Mouse (Mus musculus) olfactory bulb, adult 2 months (tissue): ENCODE data around the gene Susd2. TPM values are rescaled to one million over a fixed set of nuclear protein-coding genes. Genes with fewer than 3 reads are reported as not detected.

ENCODE experiments used
- H3K27ac ChIP-seq: fragments of 200-500 bp; 2 replicates; pipeline ENCODE4 v1.5.1; 2012; ENCODE audit warnings: low read depth, low read length; ENCODE audit not compliant: insufficient read depth
- H3K4me1 ChIP-seq: fragments of 200-500 bp; 2 replicates; pipeline ENCODE4 v1.6.1; 2012; ENCODE audit warnings: low read length; ENCODE audit not compliant: control insufficient read depth, insufficient read depth
- H3K4me3 ChIP-seq: fragments of 200-500 bp; 2 replicates; pipeline ENCODE4 v1.5.1; 2012; ENCODE audit warnings: mild to moderate bottlenecking, low read depth, low read length, moderate library complexity; ENCODE audit not compliant: insufficient read depth
- CTCF ChIP-seq: fragments of 200-500 bp; IDR thresholded peaks from 2 replicates; pipeline ENCODE4 v1.5.1; 2012; ENCODE audit warnings: low read depth, mild to moderate bottlenecking, low read length, moderate library complexity; ENCODE audit not compliant: insufficient read depth
- POLR2A ChIP-seq: fragments of 200-500 bp; IDR thresholded peaks from 2 replicates; pipeline ENCODE4 v1.6.1; 2012; ENCODE audit warnings: mild to moderate bottlenecking, low read depth, low read length, moderate library complexity; ENCODE audit not compliant: insufficient read depth
- WGBS: fragments of 180-500 bp; shearing (Covaris S2); methylation state at CpG from one replicate; pipeline ENCODE4 v1.1.7; 2018; 5-methylcytosine and 5-hydroxymethylcytosine counted together
- polyA plus RNA-seq: library from polyadenylated mRNA; stranded (reverse); fragments of >200 nt; gene quantifications from 2 replicates; pipeline ENCODE4 v1.2.4, GENCODE M21; 2012; ENCODE audit warnings: low replicate concordance; ENCODE audit not compliant: missing spikeins, insufficient read depth, insufficient read length

The Susd2 gene
- polyA plus RNA-seq, 1 experiment = not detected

GRCm38 (mm10) chr10:75635019-75635692, 8.7 kb downstream of the Susd2 start:
- TF ChIP-seq CTCF = no peak
- TF ChIP-seq POLR2A = no peak
- Histone ChIP-seq H3K4me3 (no peak overlapping the region), H3K4me1 (peaks cover 10% of the 10 kb centered on the region), H3K27ac (no peak overlapping the region)
- 76% methylated on average over 14 of the region's 14 CpGs for WGBS

DNA sequence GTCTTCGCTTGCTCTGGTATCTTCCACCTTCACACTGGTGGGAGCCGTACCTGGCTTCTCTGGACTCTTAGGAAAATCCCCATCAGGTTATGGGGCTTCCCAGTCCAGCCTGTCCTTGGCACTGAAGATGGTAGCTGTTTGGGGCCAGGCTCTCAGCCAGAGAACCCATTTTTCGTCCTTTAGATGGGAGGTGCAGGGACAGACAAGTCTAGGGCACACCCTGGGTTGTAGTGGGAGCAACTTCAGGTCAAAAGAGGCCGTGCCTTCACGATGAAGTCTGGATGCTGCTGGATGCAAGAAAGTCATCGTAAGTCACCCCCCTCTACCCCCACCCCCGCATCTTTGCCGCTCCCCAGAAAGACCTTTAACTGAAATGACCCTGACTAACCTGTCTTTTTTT, 9.2 kb downstream of the Susd2 start:
- TF ChIP-seq CTCF = no peak
- TF ChIP-seq POLR2A = no peak

DNA sequence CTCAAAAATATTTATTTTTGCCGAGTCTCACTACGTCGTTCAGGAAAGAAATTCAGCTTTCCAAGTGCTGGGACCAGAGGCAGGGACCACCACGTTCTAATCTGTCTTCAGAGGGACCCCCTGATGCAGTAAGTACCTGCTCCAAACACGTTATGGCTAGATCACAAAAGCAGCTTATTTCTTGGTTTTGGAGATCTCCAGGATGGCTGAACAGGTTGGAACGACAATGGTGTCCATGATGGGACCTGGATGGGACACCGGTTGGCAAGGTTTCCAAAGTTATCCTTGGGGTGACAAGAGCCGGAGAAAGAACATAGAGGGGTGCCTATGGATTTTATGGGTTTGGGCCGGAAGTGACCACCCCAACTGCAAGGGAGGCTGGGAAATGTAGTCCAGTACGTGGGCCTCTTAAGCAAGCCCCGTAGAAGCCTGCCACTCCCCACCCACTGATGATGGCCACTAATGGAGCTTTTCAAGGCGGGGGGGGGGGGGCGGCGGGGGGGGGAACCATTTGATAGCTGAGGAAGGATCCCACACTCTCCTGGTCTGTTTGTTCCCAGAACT, 10.2 kb downstream of the Susd2 start:
- TF ChIP-seq CTCF (no peak), POLR2A (no peak)
- 75% methylated on average over 14 of the region's 14 CpGs for WGBS
- H3K4me1 ChIP-seq = peaks cover 10% of the 10 kb centered on the region
- H3K27ac ChIP-seq = no peak overlapping the region
- H3K4me3 ChIP-seq = no peak overlapping the region

More for the DNA sequence above, 9.2 kb downstream of the Susd2 start:
- peaks cover 10% of the 10 kb centered on the region for H3K4me1 ChIP-seq
- no peak overlapping the region for H3K27ac ChIP-seq
- 92% methylated on average over 8 of the region's 8 CpGs for WGBS
- no peak overlapping the region for H3K4me3 ChIP-seq

- Histone ChIP-seq H3K4me3 (no peak overlapping the region), H3K4me1 (peaks cover 10% of the 10 kb centered on the region), H3K27ac (peak overlapping the region; percentile 23; the same call in 1 of the 2 replicates)
- WGBS = 48% methylated on average over 5 of the region's 5 CpGs
- TF ChIP-seq POLR2A (no peak), CTCF (no peak)
Observed at GRCm38 (mm10) chr10:75633048-75633447, 10.8 kb downstream of the Susd2 start.

GRCm38 (mm10) chr10:75632633-75633032, 11.2 kb downstream of the Susd2 start:
- Histone ChIP-seq H3K27ac (peak overlapping the region; percentile 23; the same call in 1 of the 2 replicates), H3K4me3 (no peak overlapping the region), H3K4me1 (peaks cover 10% of the 10 kb centered on the region)
- 14% methylated on average over 5 of the region's 5 CpGs for WGBS
- TF ChIP-seq CTCF = no peak
- no peak for TF ChIP-seq POLR2A

DNA sequence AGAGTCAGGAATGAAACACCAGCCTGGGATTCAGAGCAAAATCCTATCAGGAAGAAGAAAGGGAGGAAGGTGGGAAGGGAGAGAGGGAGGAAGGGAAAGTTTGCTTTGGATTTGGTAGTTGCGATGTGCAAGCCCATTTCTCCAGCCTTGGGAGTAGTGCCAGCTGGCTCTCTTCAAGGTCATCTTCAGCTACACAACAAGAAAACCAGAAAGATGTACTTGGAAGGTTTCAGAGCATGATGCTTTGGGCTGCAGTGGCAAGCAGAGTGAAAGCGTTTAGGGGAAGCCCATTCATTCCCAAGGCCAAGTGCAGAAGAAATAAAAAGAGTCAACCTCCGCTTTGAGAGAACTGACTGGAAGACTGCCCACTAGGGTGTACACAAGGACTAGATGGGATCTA, 16.3 kb downstream of the Susd2 start:
- H3K27ac ChIP-seq = no peak overlapping the region
- no peak for TF ChIP-seq CTCF
- TF ChIP-seq POLR2A = no peak
- WGBS = 49% methylated on average over 3 of the region's 3 CpGs

DNA sequence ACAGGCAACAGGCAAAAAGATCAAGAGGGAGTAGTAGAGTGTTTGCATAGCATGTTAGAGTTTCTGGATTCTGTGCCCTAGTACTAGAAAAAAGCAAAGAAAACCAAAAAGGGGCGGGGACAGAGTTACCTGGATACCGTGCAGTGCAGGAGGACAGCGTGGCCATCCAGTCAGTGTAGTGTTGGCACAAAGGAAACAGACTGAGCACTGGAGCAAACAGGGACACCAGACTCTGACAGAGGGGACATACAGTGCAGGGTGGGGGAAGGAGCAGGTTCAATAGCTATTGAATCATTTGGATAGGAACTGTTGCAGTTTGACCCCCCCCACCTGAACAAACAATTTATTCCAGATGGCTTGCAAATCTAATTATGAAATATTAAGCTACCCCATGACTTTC, 16.8 kb downstream of the Susd2 start:
- H3K4me3 ChIP-seq = no peak overlapping the region
- no peaks in the 10 kb centered on the region for H3K4me1 ChIP-seq
- H3K27ac ChIP-seq = no peak overlapping the region
- no peak for TF ChIP-seq CTCF
- TF ChIP-seq POLR2A = no peak
- 60% methylated on average over 3 of the region's 3 CpGs for WGBS

More for the DNA sequence above, 16.3 kb downstream of the Susd2 start:
- Histone ChIP-seq H3K4me3 (no peak overlapping the region), H3K4me1 (peaks cover under 1% of the 10 kb centered on the region; the same call in 1 of the 2 replicates)

DNA sequence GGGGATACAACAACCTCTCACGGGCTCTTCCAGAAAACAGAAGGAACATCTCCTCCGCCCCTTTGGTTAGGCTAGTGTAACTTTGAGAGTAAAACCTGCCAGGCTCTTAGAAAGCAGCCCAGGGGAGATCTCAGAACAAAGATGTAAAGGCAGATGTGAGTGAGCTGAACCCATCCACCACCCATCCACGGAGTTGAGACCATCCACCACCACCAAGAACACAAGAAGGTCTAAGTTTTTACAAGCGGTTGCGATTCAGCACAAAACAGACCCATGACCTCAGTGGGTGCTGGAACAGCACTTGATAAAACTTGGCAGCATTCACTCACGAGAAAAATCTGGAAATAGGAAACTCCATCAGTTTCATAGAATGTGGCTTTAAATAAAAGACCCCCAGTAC, 17.9 kb downstream of the Susd2 start:
- Histone ChIP-seq H3K4me3 (no peak overlapping the region), H3K4me1 (no peaks in the 10 kb centered on the region), H3K27ac (no peak overlapping the region)
- TF ChIP-seq CTCF = no peak
- no peak for TF ChIP-seq POLR2A
- 51% methylated on average over 6 of the region's 6 CpGs for WGBS

- Histone ChIP-seq H3K4me1 (no peaks in the 10 kb centered on the region), H3K4me3 (no peak overlapping the region), H3K27ac (no peak overlapping the region)
- WGBS = 35% methylated on average over 3 of the region's 3 CpGs
- TF ChIP-seq POLR2A (no peak), CTCF (no peak)
Observed at GRCm38 (mm10) chr10:75620818-75621217, 23.0 kb downstream of the Susd2 start.
